Mouse (Mus musculus): ENCODE data around the gene Sapcd2.

Sapcd2 gene

GRCm38 (mm10) chr2:25426721-25427191 is 54.6 kb downstream of the Sapcd2 start:
- DNase-seq = peak; percentile 74

GRCm38 (mm10) chr2:25427256-25427655 is 55.1 kb downstream of the Sapcd2 start:
- peak; percentile 53 for DNase-seq
